Mouse (Mus musculus): Measurements from ENCODE around the gene Sh3rf1.

Gene Sh3rf1

DNA sequence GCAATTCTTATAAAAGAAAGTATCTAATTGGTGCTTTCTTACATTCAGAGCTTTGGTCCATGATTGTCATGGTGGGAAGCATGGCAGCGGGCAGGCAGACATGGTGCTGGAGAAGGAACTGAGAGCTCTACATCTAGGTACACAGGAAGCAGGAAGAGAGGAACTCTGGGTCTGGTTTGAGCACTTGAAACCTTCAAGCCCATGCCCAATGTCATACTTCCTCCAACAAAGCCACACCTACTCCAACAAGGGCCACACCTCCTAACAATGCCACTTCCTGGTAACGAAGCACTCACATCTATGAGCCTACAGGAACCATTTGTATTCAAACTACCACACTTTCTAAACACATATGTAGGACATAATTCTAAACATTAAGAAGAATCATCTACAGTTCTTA is 5.2 kb upstream of the Sh3rf1 start:
- DNase-seq (ENCODE audit: extremely low read depth, low read depth, low spot score) = no peak

- no peak for DNase-seq (ENCODE audit: extremely low read depth, low read depth, low spot score)
Measured at GRCm38 (mm10) chr8:61223283-61223682, 389 bp upstream of the Sh3rf1 start.

DNA sequence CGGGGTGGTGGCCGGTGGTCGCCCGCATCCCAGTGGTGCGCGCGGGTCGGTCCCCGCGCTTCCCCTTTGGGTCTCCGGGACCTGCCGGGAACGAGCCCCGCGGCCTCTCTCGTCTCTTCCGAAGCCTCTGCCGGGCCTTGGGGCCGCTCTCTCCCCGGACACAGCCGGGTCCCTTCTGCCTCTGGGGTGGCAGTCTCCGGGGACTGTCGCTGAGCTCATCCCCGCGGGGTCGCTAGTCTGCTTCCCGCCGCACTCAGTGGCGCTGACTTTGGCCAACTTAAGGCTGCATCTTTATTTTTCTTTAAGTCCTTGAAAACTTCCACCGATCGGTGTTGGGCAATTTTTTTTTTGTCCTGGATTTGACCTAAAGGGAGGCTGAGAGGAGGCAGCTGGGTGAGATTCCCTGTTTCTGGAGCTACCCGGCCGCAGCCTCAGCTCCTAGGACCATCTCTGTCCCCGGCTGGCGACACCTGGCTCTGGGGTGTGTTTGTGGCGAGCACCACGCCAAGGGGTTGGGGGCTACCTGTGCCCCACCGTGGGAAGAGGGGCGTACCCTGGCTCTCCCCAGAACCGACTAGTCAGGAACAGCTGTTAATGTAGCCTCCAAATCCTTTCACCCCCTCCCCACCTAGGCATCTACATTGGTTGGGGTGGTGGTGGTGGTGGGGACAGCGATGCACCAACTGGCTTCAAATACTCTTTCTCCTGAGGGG is 864 bp downstream of the Sh3rf1 start:
- no peak for DNase-seq (ENCODE audit: extremely low read depth, low read depth, low spot score)

- DNase-seq (ENCODE audit: extremely low read depth, low read depth, low spot score) = no peak
Measured at GRCm38 (mm10) chr8:61225581-61226395, 2.1 kb downstream of the Sh3rf1 start.

DNA sequence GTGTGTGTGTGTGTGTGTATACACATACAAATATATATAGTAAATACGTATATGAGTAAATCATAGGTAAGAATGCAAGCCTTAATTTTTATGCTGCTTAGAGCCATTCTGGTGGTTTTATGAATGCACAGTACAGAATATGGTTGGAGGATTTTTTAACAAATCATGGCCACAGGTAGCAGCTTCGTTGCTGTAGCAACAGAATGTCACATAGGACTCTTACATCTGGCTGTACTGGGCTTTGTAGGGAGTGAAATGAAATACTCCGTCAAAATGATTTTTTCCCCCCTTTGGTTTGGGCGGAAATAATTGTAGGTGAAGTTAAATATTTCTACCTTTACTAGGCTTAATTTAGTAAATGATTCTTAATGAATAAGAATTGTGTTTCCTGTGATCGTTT is 3.0 kb downstream of the Sh3rf1 start:
- DNase-seq (ENCODE audit: extremely low read depth, low read depth, low spot score) = no peak

GRCm38 (mm10) chr8:61228678-61229077 is 5.0 kb downstream of the Sh3rf1 start:
- no peak for DNase-seq (ENCODE audit: extremely low read depth, low read depth, low spot score)

DNA sequence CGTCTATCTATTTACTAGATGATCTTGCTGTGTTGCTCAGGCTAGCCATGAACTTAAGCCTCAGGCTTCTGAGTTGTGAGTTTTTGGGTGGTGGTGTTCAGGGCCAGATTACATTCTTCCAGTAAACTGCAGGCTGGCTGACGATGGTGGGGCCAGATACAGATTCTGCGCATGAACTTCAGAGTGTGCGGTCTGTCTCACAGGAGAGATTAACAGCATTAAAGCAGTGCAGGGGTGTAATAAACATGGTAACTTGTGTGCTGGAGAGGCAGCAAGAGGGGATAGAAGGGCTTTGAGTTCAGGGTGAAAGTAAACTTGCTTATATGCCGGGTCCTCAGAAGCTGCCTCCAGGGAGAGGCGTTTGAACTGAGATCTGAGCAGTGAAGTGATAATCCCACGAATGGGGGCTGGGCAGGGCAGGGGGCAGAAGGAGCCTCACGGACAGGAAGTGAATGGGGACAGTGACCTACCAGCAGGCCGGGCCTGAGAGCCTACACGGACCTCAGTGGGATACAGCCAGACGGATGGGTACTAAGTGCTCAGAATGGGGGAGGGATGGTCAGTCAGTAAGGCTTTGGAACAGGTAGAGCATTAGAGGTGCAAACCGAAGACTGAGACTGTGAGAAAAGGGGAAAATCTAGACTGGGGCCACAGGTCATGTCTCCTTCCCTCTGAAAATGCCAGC is 6.0 kb downstream of the Sh3rf1 start:
- DNase-seq (ENCODE audit: extremely low read depth, low read depth, low spot score) = no peak

DNA sequence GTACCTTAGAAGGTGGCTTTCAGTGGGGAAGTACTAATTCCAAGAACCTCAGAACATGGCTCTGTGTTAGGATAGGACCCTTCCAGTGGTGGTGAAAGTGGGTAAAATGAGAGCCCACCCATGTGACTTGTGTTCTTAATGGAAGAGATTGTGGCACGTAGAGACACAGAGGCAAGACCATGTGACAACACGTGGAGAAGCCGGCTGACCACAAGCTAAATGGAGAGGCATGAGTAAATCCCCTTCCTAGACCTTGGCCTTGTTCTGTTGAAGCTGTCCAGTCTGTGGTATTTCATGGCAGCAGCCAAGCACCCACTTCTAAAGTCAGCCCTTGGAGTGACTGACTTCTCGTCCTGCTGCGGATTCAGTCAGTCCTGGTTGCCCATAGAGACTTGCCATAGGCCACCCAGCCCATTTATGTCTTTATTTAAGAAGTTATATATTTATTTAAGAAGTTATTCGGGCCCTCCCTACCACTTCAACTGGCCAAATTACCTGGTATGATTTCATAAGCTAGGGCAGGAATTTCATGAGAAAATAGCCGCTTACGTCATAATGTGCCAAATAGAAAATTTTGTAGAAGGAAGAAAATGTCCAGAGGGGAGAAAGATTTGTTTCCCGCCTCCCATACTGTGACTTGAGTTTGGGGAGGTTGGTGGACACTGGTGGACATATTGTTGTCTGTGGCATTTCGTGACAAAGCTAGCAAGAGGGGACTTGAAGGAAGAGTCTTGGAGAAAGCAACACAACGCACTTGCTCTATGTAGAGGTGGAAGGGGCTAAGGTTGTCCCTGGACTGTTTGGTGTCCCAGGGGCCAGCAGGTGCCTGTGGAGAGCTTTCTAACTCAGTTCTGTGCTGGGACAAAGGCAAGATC is 7.4 kb downstream of the Sh3rf1 start:
- no peak for DNase-seq (ENCODE audit: extremely low read depth, low read depth, low spot score)

DNA sequence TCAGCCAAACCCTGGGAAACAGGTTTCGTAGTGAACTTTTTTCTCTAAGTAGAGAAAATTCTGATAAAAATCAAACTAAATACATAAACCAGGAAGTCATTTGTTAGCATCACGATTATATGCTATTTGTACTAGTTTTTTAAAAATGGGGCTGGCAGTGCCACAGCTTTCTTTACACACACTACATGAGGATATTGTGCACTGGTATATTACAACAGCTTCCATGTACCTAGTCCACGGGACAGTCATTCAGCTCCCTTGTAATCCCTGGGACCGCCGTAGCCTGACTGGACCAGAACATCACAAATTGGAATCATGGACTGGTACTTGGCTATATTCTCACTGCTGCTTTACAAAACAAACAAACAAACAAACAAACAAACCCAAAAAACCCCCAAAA is 11.8 kb downstream of the Sh3rf1 start:
- DNase-seq (ENCODE audit: extremely low read depth, low read depth, low spot score) = no peak

DNA sequence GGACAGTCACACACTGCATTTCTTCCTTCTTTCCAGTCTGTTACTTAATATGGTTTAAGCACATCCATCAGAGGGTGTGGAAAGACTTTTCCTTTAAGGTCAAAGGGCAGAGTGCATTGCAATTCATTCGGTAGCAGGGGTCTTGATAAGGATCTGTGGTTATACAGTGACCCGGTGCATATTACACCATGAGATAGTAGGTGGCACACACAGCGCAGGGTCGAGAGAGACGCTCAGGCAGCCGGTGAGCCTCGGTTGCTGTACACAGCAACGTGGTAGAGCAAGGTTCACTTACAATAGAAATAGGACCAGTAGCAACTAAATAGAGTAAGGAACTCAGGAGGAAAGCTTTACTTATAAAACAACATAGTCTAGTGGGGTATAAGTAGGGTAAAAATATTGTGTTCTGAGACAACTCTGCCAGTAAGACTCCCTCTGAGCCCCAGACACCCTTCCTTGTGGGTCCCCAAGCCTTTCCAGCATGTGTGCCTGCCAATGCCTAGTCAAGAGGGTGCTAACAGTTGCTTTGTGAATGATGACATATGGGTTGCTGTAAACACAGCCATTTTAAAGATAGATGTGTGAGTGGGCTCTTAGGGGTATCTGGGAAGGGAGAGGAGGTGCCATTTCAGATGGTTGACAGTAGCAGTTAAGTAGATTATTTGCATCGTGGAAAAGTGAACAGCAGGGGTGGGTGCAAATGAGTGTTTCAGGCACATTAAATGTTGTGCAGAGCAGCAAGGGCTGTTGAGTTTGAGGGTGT is 13.0 kb downstream of the Sh3rf1 start:
- DNase-seq (ENCODE audit: extremely low read depth, low read depth, low spot score) = no peak

DNA sequence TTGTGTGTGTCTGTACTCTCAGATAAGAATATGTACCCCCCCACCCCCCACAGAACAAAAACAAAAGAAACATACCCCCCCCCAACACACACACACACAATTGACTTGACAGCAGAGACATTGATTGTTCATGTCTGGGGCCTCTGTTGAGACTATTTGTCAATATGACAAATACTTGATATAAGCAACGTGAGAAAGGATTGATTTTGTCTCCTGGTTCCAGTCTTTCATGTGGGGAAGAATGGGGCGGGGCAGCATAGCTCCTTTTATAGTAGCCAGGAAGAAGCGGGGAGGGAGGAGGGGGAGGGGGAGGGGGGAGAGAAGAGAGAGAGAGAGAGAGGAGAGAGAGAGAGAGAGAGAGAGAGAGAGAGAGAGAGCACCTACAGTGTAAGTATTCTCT is 15.9 kb downstream of the Sh3rf1 start:
- DNase-seq (ENCODE audit: extremely low read depth, low read depth, low spot score) = no peak

- no peak for DNase-seq (ENCODE audit: extremely low read depth, low read depth, low spot score)
Measured at GRCm38 (mm10) chr8:61241229-61241628, 17.6 kb downstream of the Sh3rf1 start.

DNA sequence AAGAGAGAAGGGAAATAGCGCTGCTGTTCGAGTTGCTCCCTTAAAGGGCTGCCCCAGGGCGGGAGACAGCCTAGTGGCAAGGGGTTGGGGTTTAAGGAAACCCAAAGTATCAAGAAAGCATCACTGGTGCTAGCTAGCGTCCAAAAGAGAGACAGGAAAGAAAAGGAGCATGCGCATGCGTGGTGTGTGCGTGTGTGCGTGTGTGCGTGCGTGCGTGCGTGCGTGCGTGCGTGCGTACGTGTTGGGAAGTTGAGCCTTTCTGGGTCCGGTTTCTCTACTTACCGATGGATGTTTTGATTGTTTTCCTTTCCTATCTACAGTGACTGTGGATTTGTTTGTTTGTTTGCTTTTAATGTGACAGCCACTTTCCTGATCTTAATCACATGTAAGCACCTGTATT is 19.2 kb downstream of the Sh3rf1 start:
- DNase-seq (ENCODE audit: extremely low read depth, low read depth, low spot score) = no peak

GRCm38 (mm10) chr8:61243491-61243890 is 19.8 kb downstream of the Sh3rf1 start:
- no peak for DNase-seq (ENCODE audit: extremely low read depth, low read depth, low spot score)

DNA sequence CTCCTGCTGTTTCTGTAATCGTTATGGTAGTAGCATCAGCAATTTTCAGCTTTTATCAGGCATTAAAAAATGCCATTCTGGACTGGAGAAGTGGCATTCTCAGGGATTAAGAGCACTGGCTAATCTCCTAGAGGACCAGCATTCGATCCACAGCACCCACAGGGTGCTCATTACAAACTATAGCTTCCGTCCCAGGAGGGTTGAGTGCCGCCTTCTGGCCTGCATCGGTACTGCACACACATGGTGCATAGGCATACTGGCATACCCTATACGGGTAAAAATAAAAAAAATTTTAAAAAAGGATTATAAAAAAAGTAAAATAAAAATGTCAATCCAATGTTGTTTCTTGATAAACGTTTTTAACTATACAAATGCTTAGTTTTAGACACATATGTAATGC is 20.5 kb downstream of the Sh3rf1 start:
- DNase-seq (ENCODE audit: extremely low read depth, low read depth, low spot score) = no peak

DNA sequence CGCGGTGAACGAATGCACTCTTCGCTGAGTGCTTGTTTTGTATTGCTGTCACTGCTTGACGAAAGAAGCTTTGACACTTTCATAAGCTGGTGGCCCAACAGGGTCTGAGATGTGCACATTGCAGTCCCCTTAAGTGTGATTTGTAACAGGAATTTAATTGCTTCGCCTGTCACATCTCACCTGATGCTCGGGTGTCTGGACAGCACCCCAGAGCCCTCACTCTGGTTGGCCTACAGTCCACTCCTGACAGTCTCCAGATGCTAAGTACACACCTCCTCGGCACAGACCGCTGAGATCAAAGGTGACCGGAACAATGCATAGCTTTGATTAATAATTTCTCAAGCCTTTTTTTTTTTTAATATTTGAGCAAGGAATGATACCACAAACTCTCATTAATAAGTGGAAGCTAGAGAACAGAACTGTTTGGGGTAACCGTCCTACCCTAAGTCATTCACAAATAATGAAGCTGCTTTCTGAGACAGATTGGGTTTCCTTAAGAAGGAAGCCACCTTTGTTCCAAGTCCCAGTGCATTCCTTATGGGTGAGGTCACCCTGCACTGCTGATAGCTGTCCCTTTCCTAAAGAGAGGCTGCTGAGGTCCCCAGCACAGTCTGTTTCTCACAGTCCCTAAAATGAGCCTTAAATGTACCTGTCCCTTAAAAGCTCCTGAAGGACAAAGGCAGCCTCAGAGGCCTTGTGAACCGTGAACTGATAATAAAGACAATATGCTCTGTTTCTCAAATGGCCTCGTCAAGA is 23.8 kb downstream of the Sh3rf1 start:
- no peak for DNase-seq (ENCODE audit: extremely low read depth, low read depth, low spot score)

DNA sequence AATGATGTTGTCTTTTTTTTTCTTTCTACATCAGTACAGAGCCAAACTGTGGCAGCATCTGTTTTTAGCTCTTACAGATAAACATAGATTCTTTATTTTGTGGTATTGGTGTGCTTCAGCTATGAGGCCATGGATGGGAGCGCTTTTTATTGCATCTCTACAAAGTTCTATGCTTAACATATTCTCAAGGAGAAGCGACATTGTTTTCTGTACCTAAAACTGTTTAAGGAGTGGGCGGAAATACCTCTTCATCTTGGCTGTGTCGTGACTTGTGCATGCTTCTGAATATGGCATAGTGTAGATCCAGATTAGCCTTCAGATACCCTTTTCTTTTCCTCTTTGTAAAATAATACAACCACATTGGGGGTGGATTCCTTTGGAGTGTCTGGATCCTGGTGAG is 25.8 kb downstream of the Sh3rf1 start:
- no peak for DNase-seq (ENCODE audit: extremely low read depth, low read depth, low spot score)

DNA sequence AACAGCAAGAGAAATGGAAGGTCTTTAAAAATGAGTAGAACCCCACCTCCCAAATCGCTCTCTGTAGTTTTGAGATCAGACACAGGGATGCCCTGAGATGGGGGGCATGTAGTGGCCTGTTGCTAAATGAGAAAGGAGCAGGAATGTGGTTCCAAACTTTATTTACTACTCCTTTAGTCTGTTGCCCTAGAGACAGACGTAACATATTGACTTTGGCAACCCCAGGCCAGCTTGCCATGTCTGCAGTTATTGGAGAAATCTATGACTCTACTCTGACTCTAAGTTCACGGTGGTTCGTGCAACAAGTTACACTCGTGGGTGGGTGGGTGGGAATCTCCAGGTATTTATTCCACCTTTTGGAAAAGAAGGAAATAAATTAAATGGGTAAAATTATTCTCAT is 30.5 kb downstream of the Sh3rf1 start:
- DNase-seq (ENCODE audit: extremely low read depth, low read depth, low spot score) = no peak

DNA sequence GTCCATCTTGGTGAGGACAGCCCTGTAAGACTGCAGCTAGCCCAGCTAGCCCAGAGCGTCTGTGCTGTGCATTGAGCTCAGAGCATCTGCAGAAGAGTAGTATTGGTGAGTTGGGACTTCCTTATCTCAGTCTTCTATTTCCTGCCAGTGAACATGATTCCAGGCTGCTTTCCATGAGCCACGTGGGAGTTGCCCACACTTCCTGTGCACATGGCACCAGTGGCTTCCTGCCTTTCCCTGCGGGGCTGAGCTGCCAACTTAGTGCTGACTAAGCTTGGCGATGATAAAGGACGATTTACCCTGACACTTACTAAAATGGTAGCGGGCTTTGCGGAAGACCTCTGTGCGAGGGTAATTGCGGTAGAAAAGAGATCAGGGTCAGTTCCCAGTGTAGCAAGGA is 35.2 kb downstream of the Sh3rf1 start:
- no peak for DNase-seq (ENCODE audit: extremely low read depth, low read depth, low spot score)

GRCm38 (mm10) chr8:61259526-61259925 is 35.9 kb downstream of the Sh3rf1 start:
- DNase-seq (ENCODE audit: extremely low read depth, low read depth, low spot score) = no peak

Measured in fat pad, adult 2 months (tissue).